ENCODE assay signal across 10 mouse cellular contexts in genomic region chr17:17654997-17655828, GRCm38 (mm10). TPM values are rescaled to one million over a fixed set of nuclear protein-coding genes. Genes with fewer than 3 reads are reported as not detected.
DNase-seq lines count a peak whose midpoint lies in the region; ATAC-seq lines count a peak whose summit lies in the region.
"Had no signal": no experiment of that assay in that cellular context is flagged by ENCODE, and none has a peak within 500 bp of the region (broad histone marks: within the 10 kb centered on the region; RNA-seq: fewer than 3 reads in every experiment).

No protein-coding gene starts in this region.

- DNase-seq in induced T-regulatory cell, adult 2 months (ENCODE audit: low read depth) = peak; percentile 7
- DNase-seq in naive thymus-derived CD4-positive, alpha-beta T cell, adult 2 months (ENCODE audit: low read depth) = peak; percentile 26
- DNase-seq in urinary bladder, postnatal 10 days (ENCODE audit: low spot score) = no peak
- DNase-seq in adrenal gland, adult 18-20 months (ENCODE audit: low spot score in 2 of 2) = no peak
- DNase-seq: cerebellum, adult 8-10 months; kidney, postnatal 10 days had no signal

- peak overlapping the region; percentile 18; the same call in 1 of the 2 replicates for H3K4me2 ChIP-seq in kidney, embryonic 16.5 days (replicated peaks; ENCODE audit: low read depth, low read length)
- H3K4me2 ChIP-seq in kidney, embryonic 14.5 days (replicated peaks; ENCODE audit: low read depth, low read length) = no peak overlapping the region
- H3K4me2 ChIP-seq: lung, embryonic 15.5 days had no signal

- H3K9me3 ChIP-seq in kidney, embryonic 16.5 days (ENCODE audit: low read length) = no peaks in the 10 kb centered on the region
- no peaks in the 10 kb centered on the region for H3K9me3 ChIP-seq in kidney, embryonic 14.5 days (ENCODE audit: control insufficient read depth, low read length)
- H3K9me3 ChIP-seq: lung, embryonic 15.5 days had no signal

- no peak overlapping the region for H3K27ac ChIP-seq in kidney, embryonic 16.5 days (ENCODE audit: low read length)
- H3K27ac ChIP-seq in kidney, embryonic 14.5 days (ENCODE audit: low read depth, low read length) = no peak overlapping the region
- H3K27ac ChIP-seq: lung, embryonic 15.5 days had no signal

- H3K36me3 ChIP-seq in kidney, embryonic 16.5 days (ENCODE audit: insufficient read depth, low read length) = no peaks in the 10 kb centered on the region
- H3K36me3 ChIP-seq in kidney, embryonic 14.5 days (ENCODE audit: control insufficient read depth, insufficient read depth, low read length) = no peaks in the 10 kb centered on the region
- H3K36me3 ChIP-seq: lung, embryonic 15.5 days had no signal

- no peaks in the 10 kb centered on the region for H3K27me3 ChIP-seq in kidney, embryonic 16.5 days (ENCODE audit: insufficient read depth, low read length)
- H3K27me3 ChIP-seq in kidney, embryonic 14.5 days (ENCODE audit: control insufficient read depth, insufficient read depth, low read length) = no peaks in the 10 kb centered on the region
- H3K27me3 ChIP-seq: lung, embryonic 15.5 days had no signal

- no peak for ATAC-seq in kidney, embryonic 16.5 days (ENCODE audit: low FRiP score, low TSS enrichment)
- ATAC-seq in kidney, embryonic 14.5 days (ENCODE audit: low FRiP score, low TSS enrichment) = no peak
- ATAC-seq in common myeloid progenitor, adult 5-6 weeks (replicated peaks; ENCODE audit: low read depth, poor library complexity, severe bottlenecking) = peak; percentile 57

- H3K4me1 ChIP-seq in kidney, embryonic 16.5 days (ENCODE audit: insufficient read depth, low read length) = no peaks in the 10 kb centered on the region
- no peaks in the 10 kb centered on the region for H3K4me1 ChIP-seq in kidney, embryonic 14.5 days (ENCODE audit: control insufficient read depth, insufficient read depth, low read length)
- H3K4me1 ChIP-seq: lung, embryonic 15.5 days had no signal

- no peak overlapping the region for H3K9ac ChIP-seq in kidney, embryonic 16.5 days (replicated peaks; ENCODE audit: low read length)
- no peak overlapping the region for H3K9ac ChIP-seq in kidney, embryonic 14.5 days (ENCODE audit: low read depth, low read length)
- H3K9ac ChIP-seq: lung, embryonic 15.5 days had no signal

- 12% methylated on average over 10 of the region's 10 CpGs for WGBS in kidney, embryonic 16.5 days
- 10% methylated on average over 10 of the region's 10 CpGs for WGBS in kidney, embryonic 14.5 days

- H3K4me3 ChIP-seq in kidney, embryonic 16.5 days (ENCODE audit: low read length) = no peak overlapping the region
- H3K4me3 ChIP-seq in kidney, embryonic 14.5 days (ENCODE audit: low read length) = no peak overlapping the region
- H3K4me3 ChIP-seq: lung, embryonic 15.5 days had no signal

RNA-seq across cellular contexts. Expression of gene Lnpep, which starts 30.4 kb away (rescaled TPM):
- 7.8 and 9.8 TPM in 2 replicates for polyA plus RNA-seq in kidney, embryonic 16.5 days (2015; fragmentation: Nextera tagmentation; extraction: Ambion mirVana)
- polyA plus RNA-seq in kidney, embryonic 14.5 days (2014; fragmentation: Nextera tagmentation; extraction: Ambion mirVana) = 11.3 and 12.4 TPM in 2 replicates
- 66.3 and 77.6 TPM in 2 replicates for total RNA-seq in common myeloid progenitor, adult 5-6 weeks (2017)
- total RNA-seq in adrenal gland, adult 18-20 months (2021) = 100 to 1,000 TPM in 1 of 2 experiments, 10 to 100 TPM in 1; 93.4 to 111 TPM

RNA-seq across cellular contexts. Expression of gene Vmn2r90, which starts 48.3 kb away (rescaled TPM):
- polyA plus RNA-seq in kidney, embryonic 16.5 days (2015; fragmentation: Nextera tagmentation; extraction: Ambion mirVana) = not detected in 2 replicates
- polyA plus RNA-seq in kidney, embryonic 14.5 days (2014; fragmentation: Nextera tagmentation; extraction: Ambion mirVana) = not detected in 2 replicates
- total RNA-seq in common myeloid progenitor, adult 5-6 weeks (2017) = not detected in 2 replicates
- not detected for total RNA-seq in adrenal gland, adult 18-20 months (2021)
- polyA plus RNA-seq: lung, embryonic 15.5 days had no signal

Comparison
In these comparisons a context has a peak if more than half of its experiments do, and no peak if none do; other contexts are left out.
1. DNase-seq: peak in induced T-regulatory cell, adult 2 months (single experiment) and naive thymus-derived CD4-positive, alpha-beta T cell, adult 2 months (single experiment); none in urinary bladder, postnatal 10 days (single experiment) and adrenal gland, adult 18-20 months (0 of 2).